Mouse (Mus musculus) embryo, embryonic 10 days (tissue): ENCODE data around the gene Elf4.
A peak's percentile ranks its signal among the peaks of the same experiment; 100 is the strongest.
"Not testable (repeated sequence)": the region's sequence is repeated elsewhere in the genome, so short reads cannot be mapped to it uniquely, and the experiment has no call there.

Experiments used
- DNase-seq: peaks from one replicate; pipeline ENCODE4 v3.0.0-alpha.2; 2015; ENCODE audit warnings: low spot score

The Elf4 gene

DNA sequence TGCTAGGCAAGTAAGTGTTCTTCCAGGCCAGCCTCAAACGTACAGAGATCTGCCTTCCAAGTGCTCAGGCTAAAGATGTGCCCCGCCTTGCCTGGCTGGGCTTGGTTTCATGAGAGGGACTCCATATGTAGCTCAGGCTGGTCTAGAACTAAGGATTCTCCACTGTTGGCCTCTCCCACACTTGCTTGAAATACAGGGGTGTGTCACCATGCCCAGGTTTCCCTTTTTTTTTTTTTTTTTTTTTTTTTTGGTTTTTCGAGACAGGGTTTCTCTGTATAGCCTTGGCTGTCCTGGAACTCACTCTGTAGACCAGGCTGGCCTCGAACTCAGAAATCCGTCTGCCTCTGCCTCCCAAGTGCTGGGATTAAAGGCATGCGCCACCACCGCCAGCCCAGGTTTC lies 26.9 kb downstream of the Elf4 start:
- DNase-seq = not testable (repeated sequence)

DNA sequence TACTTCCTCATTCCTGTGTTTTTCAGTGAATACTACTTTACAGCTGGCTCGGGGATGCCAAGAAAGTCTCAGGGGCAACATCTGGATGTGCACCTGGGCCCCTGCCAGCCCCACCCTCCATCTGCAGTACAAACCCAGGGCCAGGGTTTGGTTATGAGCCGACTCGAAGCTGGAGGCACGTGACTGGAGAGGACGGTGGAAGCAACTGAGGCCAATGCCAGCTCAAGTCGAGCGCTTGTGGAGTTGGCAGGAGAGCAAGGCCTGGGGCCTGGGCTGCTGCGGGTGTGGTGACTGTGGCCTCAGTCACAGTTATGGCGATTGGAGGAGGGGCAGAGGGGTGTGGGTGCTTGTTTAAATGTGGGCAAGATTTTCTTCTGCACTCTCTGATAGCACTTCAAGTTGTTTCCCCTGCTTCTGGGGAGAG lies 27.4 kb downstream of the Elf4 start:
- no peak for DNase-seq

DNA sequence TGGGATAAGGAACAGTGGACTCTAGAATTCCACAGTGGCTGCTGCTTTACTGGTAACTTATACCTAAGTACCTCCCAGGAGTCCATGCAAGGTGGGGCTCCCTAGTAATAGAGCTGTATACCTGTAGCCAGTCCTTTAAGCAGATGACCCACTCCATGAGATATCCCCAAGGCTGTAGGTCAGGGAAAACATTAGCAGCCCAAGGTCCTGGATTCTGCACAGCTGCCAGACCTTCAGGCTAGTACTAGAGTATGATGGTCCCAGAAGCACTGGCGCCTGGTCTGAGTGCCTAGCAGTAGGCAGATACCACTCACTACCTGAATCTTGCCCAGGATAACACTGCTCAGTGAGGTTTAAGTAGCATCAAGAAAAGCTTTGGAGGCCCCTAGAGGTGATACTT lies 28.7 kb downstream of the Elf4 start:
- no peak for DNase-seq

DNA sequence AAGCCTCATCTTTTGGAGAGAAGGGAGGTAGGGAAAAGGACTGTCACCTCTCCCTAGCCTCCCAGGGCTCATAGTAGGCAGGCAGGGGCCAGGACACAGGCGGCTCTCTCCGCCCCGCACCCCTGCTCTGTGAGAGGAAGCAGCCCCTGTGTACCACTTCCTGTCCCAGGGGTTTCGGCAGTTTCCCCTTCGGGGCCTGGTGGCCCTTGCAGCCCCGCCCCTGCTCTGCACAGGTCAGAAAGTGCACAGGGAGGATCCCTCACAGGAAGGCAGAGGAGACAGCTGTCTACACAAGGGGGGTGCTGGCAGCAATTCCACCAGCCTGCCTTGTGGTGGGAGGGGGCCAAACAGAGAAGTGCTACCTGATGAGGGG lies 29.4 kb downstream of the Elf4 start:
- DNase-seq = no peak

DNA sequence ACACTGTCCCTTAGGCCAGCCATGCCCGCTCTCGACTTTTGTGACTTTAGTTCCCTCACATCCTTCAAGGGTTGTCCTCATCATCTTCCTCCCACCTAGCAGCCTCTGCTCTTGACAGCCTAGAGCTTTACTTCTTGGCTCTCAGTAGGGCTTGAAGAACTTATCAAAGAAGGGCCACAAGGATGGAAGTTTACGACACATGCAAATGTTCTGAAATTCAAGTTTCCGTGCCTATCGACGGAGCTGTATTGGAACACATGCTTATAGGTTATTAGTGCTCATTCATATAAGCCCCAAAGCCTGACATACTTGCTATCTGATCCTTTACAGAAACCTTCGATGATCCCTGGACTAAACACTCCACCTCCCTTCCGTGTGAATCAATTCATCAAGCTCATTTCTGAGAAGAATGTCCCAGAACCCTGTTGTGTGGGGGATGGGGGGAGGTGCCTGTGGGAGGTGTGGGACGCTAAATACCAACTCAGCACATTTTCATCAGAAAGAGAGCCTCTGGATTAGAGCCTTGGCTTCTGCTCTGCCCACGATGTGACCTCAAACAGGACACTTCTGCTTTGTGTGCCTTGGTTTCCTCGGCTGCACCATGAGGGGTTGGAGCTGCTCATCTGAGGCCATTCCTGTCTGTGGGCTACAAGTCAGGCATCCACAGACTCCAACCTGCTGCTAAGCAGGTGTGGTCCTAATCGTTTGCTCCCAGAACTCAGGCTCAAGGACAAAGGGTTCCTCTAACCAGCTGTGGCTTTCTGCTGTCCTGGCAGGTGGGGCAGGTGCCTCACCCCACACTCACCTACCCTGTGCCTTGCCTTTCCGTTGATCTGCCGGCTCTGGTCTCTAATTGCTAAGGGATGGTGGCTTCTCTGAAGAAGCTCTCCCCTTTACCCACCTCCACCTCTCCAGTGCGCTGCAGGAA lies 30.1 kb downstream of the Elf4 start:
- DNase-seq = no peak

DNA sequence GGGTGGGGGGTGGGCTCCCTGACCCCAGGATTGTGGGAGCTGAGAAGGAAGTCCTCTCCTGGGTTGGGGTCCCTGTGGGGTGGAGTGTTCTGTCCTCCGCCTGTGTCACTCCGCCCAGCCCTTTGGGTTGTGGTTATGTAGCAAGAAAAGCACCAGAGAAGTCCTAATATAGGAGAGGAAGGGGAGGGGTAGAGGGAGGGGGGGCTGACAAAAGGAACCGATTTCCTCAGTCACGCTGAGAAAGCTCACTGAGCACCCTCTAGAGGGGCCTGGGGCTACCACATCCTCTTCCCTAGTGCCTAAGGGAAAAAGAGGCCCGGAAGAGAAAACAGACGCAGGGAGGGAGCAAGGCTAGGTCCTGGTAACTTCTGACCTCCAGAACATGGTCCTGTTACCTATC lies 33.4 kb downstream of the Elf4 start:
- DNase-seq = no peak

DNA sequence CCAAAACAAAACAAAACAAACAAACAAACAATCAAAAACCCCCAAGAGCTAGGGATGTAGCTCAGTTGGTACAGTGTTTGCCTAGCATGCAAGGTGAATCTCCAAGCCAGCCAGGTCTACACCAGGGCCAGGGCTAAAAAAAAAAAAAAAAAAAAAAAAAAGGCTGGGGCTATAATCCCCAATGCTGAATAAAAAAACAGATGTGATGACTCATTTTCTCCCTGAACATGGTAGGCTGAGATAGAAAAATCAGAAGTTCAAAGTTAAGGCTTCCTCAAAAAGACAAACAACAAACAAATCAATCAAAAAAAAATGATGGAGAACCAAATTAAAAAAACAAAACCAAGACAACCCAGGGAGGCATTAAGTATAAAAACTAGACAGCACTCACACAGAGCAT lies 33.8 kb downstream of the Elf4 start:
- DNase-seq = no peak

DNA sequence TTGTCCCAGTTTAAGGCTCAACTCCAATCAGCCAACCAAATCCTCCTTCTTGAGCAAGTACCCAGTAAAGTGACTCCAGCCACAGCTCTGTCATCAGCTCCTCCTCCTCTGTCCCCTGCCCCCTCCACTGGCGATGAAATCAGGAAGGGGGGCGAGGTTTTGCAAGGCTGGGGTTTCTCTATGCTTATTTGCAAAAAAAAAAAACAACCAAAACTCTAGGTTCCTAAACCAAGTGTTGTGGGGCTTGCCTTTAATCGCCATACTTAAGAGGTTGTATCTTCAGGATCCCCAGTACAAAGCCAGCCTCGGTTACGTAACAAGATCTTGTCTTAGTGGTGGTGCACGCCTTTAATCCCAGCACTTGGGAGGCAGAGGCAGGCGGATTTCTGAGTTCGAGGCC lies 34.3 kb downstream of the Elf4 start:
- DNase-seq = no peak

DNA sequence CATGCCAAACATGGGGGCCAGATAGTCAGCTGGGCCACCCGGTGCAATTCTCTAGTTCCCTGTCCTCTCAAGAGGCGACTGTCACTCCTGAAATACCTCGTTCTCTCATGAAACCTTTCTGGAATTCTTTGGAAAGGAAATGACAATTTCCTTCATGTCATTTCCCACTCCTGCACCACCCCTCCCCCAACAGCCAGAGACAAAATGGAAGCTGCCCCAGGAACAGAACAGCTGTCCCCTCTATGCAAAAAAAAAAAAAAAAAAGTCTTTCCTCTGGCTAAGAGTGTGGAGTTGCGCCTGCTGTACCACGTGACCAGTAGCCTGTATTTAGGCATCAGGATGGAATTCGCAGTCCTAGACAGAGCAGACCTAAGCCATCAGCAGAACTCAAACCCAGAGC lies 34.7 kb downstream of the Elf4 start:
- no peak for DNase-seq

DNA sequence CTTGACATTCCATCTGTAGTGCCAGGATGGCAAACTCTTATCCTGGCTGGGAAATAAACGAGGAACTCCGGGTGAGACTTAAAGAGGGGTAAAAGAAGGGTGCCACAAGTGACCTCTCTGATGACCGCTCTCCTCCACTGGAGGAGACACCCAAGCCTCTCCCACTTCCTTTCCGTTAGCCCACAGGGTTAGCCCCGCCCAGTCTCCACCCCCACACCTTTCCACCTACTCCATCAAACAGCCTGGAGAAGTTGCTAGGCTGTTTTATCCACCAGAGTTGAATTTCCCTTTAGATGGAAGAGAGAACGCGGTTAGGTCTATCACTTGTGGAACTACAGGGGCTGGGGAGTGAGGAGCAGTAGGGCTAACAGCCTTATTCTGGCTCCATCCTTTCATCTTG lies 37.7 kb downstream of the Elf4 start:
- no peak for DNase-seq

DNA sequence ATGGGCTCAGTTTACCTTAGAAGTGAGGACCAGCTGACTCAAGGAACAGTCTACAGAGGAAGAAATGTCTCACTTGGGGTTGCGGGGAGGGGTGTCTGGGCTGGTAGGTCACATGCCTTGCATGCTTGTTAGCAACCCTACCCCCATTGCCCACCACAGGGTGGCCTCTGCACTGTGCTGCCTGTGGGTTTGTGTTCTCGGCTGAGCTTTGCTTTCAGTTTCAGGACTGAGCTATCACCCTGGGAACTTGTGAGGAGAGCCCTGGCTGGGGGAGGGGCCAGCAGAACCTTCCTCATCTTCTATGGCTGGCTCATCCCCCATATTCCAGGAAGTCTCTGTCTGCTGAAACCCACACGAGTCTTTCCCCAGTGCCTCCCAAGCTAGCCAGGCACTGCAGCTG lies 38.3 kb downstream of the Elf4 start:
- DNase-seq = no peak

DNA sequence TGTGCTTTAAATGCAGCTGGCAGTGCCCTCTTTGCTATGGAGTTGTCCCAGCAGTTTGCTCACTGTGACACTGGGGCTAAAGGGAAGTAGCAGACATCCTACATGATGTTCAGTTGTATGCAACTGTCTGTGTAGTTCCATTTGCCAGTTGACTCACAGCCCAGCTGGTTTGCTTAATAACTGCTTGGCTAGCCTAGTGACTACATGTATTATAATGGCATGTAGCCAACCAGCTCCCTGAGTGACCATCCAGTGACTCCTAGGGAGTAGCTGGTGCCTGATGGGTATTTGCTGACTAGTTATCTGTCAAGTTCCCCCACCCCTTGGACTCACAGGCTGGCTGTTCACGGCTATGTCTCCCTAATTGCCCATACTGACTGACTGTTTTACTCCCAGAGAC lies 39.3 kb downstream of the Elf4 start:
- no peak for DNase-seq

DNA sequence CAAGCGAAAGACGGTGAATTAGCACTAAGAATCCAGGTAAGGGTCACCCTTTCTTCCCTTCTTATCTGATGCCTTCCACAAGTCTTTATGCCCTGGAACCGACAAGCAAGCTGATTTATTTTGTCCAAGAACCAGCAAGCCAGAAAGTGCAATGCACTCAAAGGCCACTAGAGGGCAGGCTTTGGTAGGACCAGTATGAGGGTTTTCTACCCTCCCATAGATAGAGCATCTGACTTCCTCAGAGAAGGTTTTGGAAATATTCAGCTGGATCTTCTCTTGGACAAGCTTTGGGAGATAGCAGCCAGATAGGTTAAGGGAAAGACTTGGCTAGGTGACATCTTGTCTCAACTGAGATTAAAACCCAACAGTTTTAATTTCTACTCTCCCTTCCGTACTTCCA lies 39.9 kb downstream of the Elf4 start:
- DNase-seq = peak; percentile 82

DNA sequence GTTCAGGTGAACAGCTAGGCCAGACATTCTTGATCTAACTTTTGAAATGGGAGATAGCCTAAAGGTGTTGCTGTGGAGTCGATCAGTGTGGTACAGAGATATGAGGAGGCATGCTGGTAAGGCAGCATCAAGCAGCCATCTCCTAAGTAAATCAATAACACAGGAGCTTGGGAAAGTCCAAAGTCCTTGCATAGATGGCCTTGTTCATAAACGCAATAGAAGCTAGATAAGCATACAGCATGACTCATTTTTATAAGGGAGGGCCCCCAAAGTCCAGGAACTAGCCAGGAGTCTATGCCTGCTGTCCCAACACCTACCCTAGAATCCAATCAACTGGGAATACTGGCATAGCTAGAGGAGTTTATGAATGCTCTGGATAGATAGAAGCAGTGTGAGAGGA lies 44.5 kb downstream of the Elf4 start:
- no peak for DNase-seq

DNA sequence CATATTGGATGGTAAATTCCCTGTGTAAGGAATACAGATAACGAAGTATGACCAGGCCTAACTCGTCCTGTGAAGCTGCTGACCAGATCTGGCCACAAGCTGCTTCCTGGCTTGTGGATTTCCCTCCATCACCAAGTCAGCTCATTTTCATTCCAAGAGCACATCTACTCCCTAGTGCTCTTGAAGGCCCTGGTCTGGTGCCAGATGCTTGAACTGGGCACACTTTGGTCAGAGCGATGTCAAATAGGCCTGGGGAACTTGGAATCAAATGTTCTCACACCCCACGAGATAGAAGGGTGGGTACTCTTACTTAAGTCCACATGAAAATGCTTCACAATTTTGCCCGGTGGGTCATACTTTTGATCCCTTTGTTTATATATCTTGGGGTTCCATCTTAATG lies 48.6 kb downstream of the Elf4 start:
- DNase-seq = no peak

DNA sequence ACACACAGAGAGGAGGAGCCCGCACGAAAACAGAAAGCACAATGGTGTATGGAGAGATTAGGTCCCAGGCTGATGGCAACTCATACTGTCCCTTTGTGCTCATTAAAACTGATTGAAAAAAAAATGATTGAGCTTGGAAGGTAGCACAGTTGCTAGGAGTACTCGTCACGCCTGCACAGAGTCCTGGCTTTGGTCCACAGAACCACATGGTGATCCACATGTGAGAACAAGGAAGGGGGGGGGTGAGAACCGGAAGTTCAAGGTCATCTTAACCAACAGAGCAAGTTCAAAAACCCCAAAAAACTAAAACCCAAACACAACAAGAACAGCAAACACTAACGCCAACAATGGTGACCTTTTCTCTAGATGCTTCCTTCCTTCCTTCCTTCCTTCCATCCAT lies 50.3 kb downstream of the Elf4 start:
- DNase-seq = no peak

DNA sequence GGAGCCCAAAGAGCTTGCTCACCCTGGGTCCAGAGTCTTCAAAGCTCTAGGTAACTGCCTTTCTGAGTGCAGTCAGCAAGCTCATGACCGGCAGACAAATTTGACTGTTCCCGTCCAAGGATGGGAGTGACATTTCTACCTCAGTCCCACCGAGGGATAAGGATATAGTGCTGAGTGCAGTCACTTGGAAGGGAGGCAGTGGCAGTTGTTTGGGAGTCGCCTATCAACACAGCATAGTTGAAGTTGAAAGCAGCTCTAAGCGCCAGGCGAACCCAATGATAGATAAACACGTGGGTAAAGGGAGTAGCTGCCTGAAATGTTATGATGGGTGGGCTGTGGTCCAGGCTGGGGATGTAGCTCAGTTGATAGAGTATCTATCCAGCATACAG lies 52.5 kb downstream of the Elf4 start:
- DNase-seq = no peak

DNA sequence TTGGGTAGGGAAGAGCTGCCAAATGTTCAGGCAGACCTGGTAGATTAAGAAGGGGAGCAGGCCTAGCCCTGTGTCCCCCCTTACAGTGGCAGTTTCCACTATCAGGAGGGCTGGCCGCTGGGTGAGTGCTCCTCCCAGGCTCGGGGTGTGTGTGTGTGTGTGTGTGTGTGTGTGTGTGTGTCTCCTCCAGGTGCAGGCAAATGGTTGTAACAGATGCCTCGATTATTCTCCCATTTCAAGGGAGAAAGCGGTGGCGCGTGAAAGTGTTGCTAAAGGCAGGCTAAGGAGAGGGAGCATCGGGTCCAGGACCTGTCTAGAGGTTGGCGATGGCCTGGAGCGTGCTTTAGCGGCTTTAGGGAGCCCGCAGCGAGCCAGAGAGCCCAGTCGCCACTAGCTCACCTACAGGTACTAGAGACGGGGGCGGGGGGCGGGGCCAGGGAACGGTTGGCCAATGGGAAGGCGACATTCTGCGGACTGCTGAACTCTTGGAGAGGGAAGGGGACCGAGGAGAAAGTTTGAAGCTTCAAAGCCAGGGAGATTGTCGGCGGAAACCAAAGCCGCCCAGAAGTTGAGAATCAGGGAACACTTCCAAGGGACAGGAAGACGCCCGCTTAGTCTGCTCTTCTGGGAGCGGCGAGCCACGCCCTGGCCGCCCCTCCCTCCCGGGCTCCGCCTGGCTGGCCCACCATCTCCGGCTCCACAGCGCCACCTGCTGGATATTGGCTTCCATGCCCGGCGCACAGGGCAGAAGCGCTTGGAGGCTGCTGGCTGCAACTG lies 53.1 kb downstream of the Elf4 start:
- peak; percentile 85 for DNase-seq

DNA sequence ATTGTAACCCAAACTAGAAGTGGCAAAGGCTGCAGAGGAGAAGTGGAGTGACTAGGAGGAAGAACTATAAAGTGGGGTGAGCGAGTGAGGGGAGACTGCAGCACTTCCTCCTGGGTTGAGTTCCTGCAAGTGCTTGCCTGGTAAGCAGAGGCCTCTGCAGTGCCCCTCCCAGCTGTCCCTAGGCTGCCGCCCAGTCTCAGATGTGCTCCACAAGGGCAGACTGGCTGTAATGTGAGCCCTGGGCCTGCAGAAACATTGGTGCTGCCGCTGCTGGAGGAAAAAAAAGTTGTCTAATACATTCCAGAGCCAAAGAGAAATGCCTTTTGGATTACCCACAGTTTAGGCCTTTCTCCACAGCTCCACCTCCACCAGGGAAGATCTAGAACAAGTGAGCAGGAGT lies 57.8 kb downstream of the Elf4 start:
- peak; percentile 33 for DNase-seq

DNA sequence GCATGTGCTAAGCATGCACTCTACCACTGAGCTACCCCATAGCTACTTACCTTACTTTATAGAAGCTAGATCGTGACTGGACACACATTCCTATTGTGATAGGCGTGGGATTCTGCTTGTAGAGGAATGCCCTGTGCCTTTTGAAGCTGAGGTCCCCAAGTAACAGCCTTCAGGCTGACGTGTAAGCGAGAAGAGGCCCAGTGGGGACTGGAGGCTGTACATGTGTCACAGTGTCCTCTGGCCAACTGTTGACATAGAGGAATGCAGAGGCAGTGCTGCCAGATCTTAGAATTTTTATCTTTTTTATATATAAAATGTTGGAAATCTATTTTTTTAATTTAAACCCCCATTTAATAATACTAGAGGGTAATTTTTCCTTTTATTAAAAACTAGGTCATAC lies 62.9 kb downstream of the Elf4 start:
- no peak for DNase-seq

DNA sequence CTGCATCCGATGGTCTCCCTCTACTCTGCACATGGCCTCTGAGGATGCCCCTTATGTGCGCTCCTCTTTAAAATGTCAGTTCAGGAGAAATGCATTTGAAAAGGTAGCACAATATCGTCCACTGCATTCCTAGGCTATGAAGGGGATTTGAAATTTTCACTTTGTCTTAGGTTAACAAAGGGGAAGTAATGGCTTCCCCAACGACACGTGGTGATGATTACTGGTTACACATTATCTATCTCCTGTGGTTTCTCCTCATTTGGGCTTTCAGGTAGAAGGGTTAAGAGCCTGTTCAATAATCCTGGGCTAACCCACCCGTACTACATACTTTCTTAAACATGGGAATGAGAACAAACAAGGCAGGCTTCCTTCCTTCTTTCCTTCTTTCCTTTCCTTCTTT lies 73.6 kb downstream of the Elf4 start:
- DNase-seq = no peak

DNA sequence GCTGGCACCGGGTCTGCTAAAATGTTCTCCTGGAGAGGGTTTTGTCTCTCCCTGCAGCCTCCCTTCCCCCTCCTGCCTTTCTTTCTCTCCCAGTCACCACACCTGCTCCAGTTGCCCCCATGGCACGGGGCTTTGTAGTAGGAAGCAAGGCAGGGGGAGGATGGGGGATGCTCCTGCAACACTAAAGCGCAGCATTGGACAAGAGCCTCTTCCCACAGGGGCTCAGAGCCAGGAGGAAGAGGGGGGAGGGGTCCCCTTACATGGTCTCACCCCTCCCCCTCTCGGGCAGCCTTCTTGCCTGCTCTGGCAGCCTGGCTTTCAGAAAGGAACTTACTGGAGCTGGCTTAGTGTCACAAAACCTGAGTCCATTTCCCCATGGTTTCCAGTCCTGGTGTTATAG lies 77.0 kb downstream of the Elf4 start:
- no peak for DNase-seq

DNA sequence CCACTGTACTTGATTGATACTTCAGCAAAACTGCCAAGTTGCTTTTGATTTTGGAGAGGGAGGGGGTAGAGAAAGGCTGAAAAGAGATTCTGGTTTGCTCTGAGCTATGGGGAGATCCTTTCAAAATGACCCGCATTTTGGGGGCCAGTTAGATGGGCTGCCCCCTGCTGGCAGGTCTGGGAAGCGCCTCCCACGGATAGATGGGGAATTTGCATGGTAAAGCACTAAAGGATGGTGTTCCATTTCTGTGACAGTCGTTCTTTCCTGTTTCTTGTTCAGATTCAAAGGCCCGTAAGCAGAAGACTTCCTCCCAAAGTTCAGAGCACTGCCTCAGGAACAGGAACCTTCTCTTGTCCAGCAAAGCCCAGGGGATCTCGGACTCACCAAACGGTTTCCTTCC lies 79.3 kb downstream of the Elf4 start:
- peak; percentile 23 for DNase-seq

DNA sequence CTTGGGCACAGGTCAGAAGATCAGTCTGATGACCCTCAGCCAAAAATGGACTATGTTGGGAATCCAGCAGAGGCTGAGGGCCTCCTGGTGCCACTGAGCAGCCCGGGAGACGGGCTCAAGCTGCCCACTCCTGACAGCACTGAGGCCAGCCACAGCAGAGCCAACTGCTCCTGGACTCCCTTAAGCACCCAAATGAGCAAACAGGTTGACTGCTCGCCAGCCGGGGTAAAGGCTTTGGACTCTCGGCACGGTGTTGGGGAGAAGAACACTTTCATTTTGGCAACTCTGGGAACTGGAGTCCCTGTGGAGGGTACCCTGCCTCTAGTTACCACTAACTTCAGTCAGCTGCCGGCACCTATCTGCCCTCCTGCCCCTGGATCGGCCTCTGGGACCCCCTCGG lies 95.1 kb downstream of the Elf4 start:
- DNase-seq = no peak
